In the genomic region with DNA sequence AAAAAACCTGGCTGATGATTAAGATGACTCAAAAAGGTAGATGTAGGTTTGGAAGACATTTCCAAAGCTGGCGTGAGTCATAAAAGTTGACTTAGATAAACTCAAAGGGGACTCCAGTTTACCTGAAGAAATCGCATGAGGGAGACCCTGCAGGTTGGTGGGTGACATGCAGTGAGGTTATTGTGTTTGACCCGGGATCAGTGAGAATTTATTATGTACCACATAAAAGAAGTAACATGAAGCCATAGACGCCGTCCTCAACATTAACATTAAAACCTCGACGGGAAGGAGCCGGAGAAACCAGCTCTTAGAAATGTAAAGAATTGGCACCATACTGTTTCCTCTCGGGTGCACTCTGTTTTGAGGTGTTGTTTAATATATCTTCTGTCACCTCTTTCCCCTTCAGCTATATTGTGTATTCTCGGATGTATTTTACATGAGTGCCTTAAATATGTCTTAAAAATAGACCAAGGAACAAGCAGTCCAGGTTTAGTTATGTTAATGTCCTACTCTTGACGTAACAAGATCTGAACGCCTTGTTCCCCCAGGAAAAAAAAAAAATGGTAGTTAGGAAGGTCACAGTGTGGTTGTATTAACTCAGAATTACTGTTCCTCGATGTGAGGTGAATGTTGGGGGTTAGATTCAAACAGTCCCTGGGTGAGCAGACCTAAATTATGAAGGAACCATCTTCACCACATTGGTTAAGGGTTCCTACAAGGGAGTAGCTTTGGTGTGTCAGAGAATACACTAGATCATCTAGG, we compare ENCODE assay signal across 8 mouse cellular contexts. TPM values are rescaled to one million over a fixed set of nuclear protein-coding genes. Genes with fewer than 3 reads are reported as not detected.
A peak's percentile ranks its signal among the peaks of the same experiment; 100 is the strongest.
DNase-seq lines count a peak whose midpoint lies in the region; ATAC-seq and TF ChIP-seq lines count a peak whose summit lies in the region.

No protein-coding gene starts in this region.

- no peaks in the 10 kb centered on the region for H3K36me3 ChIP-seq in kidney, postnatal 0 days (ENCODE audit: insufficient read depth, low read length)
- H3K36me3 ChIP-seq in hindbrain, embryonic 10.5 days, result no peaks in the 10 kb centered on the region
- no peaks in the 10 kb centered on the region for H3K36me3 ChIP-seq in midbrain, embryonic 14.5 days (ENCODE audit: control insufficient read depth, insufficient read depth, low read length)

- peak overlapping the region; percentile 55 for H3K4me2 ChIP-seq in kidney, postnatal 0 days (ENCODE audit: low read length)
- peak overlapping the region; percentile 78 for H3K4me2 ChIP-seq in midbrain, embryonic 14.5 days (ENCODE audit: low read length)

- intact Hi-C loops in left cerebral cortex, postnatal 36 days (cut with DNase I), result no loop called here

- peak overlapping the region; percentile 91 for H3K27ac ChIP-seq in kidney, postnatal 0 days
- H3K27ac ChIP-seq in brown adipose tissue, adult 24 weeks (replicated peaks; ENCODE audit: low read depth, low read length), result no peak overlapping the region
- H3K27ac ChIP-seq in hindbrain, embryonic 10.5 days, result peak overlapping the region; percentile 97
- peak overlapping the region; percentile 94; the same call in 1 of the 2 replicates for H3K27ac ChIP-seq in midbrain, embryonic 14.5 days (replicated peaks; ENCODE audit: low read depth, low read length)

- H3K4me3 ChIP-seq in kidney, postnatal 0 days (replicated peaks; ENCODE audit: low read depth, low read length), result peak overlapping the region; percentile 65
- peak overlapping the region; percentile 92 for H3K4me3 ChIP-seq in brown adipose tissue, adult 24 weeks (ENCODE audit: insufficient read depth, low read depth, low read length)
- H3K4me3 ChIP-seq in hindbrain, embryonic 10.5 days, result peak overlapping the region; percentile 80
- peak overlapping the region; percentile 87 for H3K4me3 ChIP-seq in midbrain, embryonic 14.5 days (replicated peaks; ENCODE audit: low read depth, low read length)

- WGBS in kidney, postnatal 0 days, result 8% methylated on average over 13 of the region's 13 CpGs
- 22% methylated on average over 13 of the region's 13 CpGs for WGBS in hindbrain, embryonic 10.5 days
- WGBS in midbrain, embryonic 14.5 days, result 20% methylated on average over 13 of the region's 13 CpGs

- no peaks in the 10 kb centered on the region for H3K27me3 ChIP-seq in kidney, postnatal 0 days (ENCODE audit: insufficient read depth, low read length)
- H3K27me3 ChIP-seq in hindbrain, embryonic 10.5 days (ENCODE audit: insufficient read depth, poor library complexity, severe bottlenecking), result no peaks in the 10 kb centered on the region
- H3K27me3 ChIP-seq in midbrain, embryonic 14.5 days (ENCODE audit: control insufficient read depth, insufficient read depth, low read length), result no peaks in the 10 kb centered on the region

- no peak for TF ChIP-seq CTCF in kidney, postnatal 0 days (IDR thresholded peaks at IDR 0.05; ENCODE audit: low read depth)

- peak overlapping the region; percentile 74 for H3K9ac ChIP-seq in kidney, postnatal 0 days (ENCODE audit: low read depth, low read length)
- H3K9ac ChIP-seq in midbrain, embryonic 14.5 days (replicated peaks; ENCODE audit: low read length), result peak overlapping the region; percentile 86

- 0 out of 2 replicates have a peak, but pooled peaks cover 6% of the 10 kb centered on the region for H3K4me1 ChIP-seq in kidney, postnatal 0 days (replicated peaks; ENCODE audit: insufficient read depth, low read length)
- no peaks in the 10 kb centered on the region for H3K4me1 ChIP-seq in brown adipose tissue, adult 24 weeks (ENCODE audit: control insufficient read depth, insufficient read depth, insufficient read length, low read length)
- H3K4me1 ChIP-seq in hindbrain, embryonic 10.5 days (replicated peaks), result peaks cover 17% of the 10 kb centered on the region
- peaks cover 3% of the 10 kb centered on the region; the same call in 1 of the 2 replicates for H3K4me1 ChIP-seq in midbrain, embryonic 14.5 days (ENCODE audit: control insufficient read depth, insufficient read depth, low read length)

- ATAC-seq in kidney, postnatal 0 days (replicated peaks; ENCODE audit: low FRiP score, low read depth), result no peak
- ATAC-seq in midbrain, embryonic 14.5 days (ENCODE audit: low FRiP score, low TSS enrichment), result no peak
- ATAC-seq in activated CD4-positive, CD25-positive, alpha-beta regulatory T cell, adult 4 months, result no peak

- DNase-seq in kidney, postnatal 0 days (ENCODE audit: low spot score), result peak; percentile 31
- no peak for DNase-seq in kidney, postnatal 4 days
- peak; percentile 15 for DNase-seq in hindbrain, embryonic 10.5 days (ENCODE audit: low spot score)
- peak; percentile 49 for DNase-seq in midbrain, embryonic 14.5 days
- no peak for DNase-seq in adrenal gland, postnatal 25 days
- no peak for DNase-seq in left cerebral cortex, postnatal 36 days (ENCODE audit: low spot score in 2 of 2)

- H3K9me3 ChIP-seq in kidney, postnatal 0 days (replicated peaks; ENCODE audit: low read length), result no peaks in the 10 kb centered on the region
- no peaks in the 10 kb centered on the region for H3K9me3 ChIP-seq in hindbrain, embryonic 10.5 days
- no peaks in the 10 kb centered on the region for H3K9me3 ChIP-seq in midbrain, embryonic 14.5 days (ENCODE audit: control insufficient read depth, low read length)

RNA-seq across cellular contexts. Expression of gene Usp53, which starts 1.1 kb away (rescaled TPM):
- 12.5 and 13.2 TPM in 2 replicates for polyA plus RNA-seq in kidney, postnatal 0 days (2015; fragmentation: Nextera tagmentation; extraction: Ambion mirVana)
- polyA plus RNA-seq in brown adipose tissue, adult 24 weeks (2012; ENCODE audit: insufficient read depth, insufficient read length, missing spikeins), result 4.3 and 5.4 TPM in 2 replicates
- polyA plus RNA-seq in hindbrain, embryonic 10.5 days (2016; fragmentation: Nextera tagmentation; extraction: Ambion mirVana), result 5.4 and 6.0 TPM in 2 replicates
- 8.1 and 10.7 TPM in 2 replicates for polyA plus RNA-seq in midbrain, embryonic 14.5 days (2014; fragmentation: Nextera tagmentation; extraction: Ambion mirVana)
- 30.5 and 40.3 TPM in 2 replicates for total RNA-seq in adrenal gland, postnatal 25 days (2021)
- 10 to 100 TPM; 10.9 to 14.1 TPM for polyA plus RNA-seq in activated CD4-positive, CD25-positive, alpha-beta regulatory T cell, adult 4 months (2017; shearing (Covaris generic))
- total RNA-seq in left cerebral cortex, postnatal 36 days (2021), result 10 to 100 TPM; 21.7 to 32.7 TPM

RNA-seq across cellular contexts. Expression of gene Myoz2, which starts 49.5 kb away (rescaled TPM):
- polyA plus RNA-seq in kidney, postnatal 0 days (2015; fragmentation: Nextera tagmentation; extraction: Ambion mirVana), result not detected in 2 replicates
- 5.9 and 7.5 TPM in 2 replicates for polyA plus RNA-seq in brown adipose tissue, adult 24 weeks (2012; ENCODE audit: insufficient read depth, insufficient read length, missing spikeins)
- not detected in 2 replicates for polyA plus RNA-seq in hindbrain, embryonic 10.5 days (2016; fragmentation: Nextera tagmentation; extraction: Ambion mirVana)
- not detected in 2 replicates for polyA plus RNA-seq in midbrain, embryonic 14.5 days (2014; fragmentation: Nextera tagmentation; extraction: Ambion mirVana)
- not detected in 2 replicates for total RNA-seq in adrenal gland, postnatal 25 days (2021)
- not detected for polyA plus RNA-seq in activated CD4-positive, CD25-positive, alpha-beta regulatory T cell, adult 4 months (2017; shearing (Covaris generic))
- total RNA-seq in left cerebral cortex, postnatal 36 days (2021), result under 1 TPM; 0.27 to 0.68 TPM

Comparison
In these comparisons a context has a peak if more than half of its experiments do, and no peak if none do; other contexts are left out.
1. DNase-seq: peak in kidney, postnatal 0 days (single experiment), hindbrain, embryonic 10.5 days (single experiment) and midbrain, embryonic 14.5 days (single experiment); none in kidney, postnatal 4 days (0 of 2), adrenal gland, postnatal 25 days (single experiment) and left cerebral cortex, postnatal 36 days (0 of 2).
2. Peak in every context shown above with its lines, with median percentiles within 50 percentile points of each other: H3K4me3 ChIP-seq.